Mouse (Mus musculus) layer of hippocampus, adult 8-10 months (tissue): ENCODE measurements around the gene Cdc42se1. TPM values are rescaled to one million over a fixed set of nuclear protein-coding genes. Genes with fewer than 3 reads are reported as not detected.
A peak's percentile ranks its signal among the peaks of the same experiment; 100 is the strongest.

Source experiments
- DNase-seq, 2 experiments: peaks; one replicate each; pipeline ENCODE4 v3.0.0; 2022; ENCODE audit warnings: low spot score in 2 of 2
- total RNA-seq, 4 experiments: library from RNA; stranded (reverse); gene quantifications; 2 replicates each; pipeline ENCODE4 v1.2.4; 2022

The Cdc42se1 gene
- total RNA-seq, 4 experiments from 2014 or later: 72.9 to 79.5 (median 77.2) TPM

DNA sequence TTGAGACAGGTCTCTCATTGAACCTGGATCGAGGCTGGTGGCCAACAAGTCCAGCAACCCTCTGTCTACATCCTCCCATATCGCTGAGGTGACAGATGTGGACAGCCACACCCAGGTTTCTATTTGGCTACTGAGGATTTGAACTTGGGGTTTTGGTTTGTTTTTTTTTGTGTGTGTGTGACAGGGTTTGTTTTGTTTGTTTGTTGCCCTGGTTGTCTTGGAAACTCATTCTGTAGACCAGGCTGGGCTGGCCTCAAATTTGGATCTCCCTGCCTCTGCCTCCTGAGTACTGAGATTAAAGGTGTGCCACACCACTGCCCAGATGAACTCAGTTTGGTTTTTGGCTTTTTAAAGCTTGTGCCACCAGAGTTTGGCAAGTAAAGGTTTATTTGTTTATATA, 5.5 kb upstream of the Cdc42se1 start:
- DNase-seq: no peak

DNA sequence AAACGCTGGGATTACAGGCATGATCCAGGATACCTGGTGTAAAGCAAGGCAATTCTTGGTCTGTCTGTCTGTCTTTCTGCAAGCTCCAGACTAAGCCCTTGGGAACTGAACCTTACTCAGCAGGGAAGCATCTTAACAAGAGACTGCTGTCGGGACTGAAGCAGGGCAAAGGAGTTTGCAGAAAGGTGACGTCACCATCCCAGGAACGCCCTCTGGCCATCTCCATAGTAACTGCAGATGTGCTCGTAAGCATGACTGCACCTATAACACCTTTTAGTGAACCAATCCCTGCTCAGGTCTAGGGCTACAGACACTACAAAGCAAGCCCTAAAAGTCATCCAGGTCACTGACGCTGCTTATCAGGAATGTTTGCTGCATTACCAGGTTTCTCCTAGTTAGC, 4.2 kb upstream of the Cdc42se1 start:
- DNase-seq: no peak

DNA sequence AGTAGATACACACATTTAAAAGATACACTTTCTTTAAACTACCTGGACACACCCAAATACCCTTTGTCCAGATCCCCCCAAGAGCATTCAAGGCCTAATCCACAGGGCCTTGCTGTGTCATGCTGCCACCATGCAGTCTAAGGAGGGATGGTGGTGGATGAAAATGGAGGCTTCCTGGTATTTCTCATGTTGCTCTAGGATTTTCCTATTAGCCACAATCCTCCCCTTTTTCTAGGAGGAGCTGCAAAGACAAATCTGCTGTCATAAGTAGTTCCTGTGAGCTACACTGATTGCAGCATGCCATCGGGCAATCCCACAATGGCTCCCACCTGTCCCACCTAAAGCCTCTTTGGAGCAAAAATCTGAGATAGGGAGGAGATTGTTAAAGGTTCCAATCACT, 1.3 kb upstream of the Cdc42se1 start:
- no peak for DNase-seq

DNA sequence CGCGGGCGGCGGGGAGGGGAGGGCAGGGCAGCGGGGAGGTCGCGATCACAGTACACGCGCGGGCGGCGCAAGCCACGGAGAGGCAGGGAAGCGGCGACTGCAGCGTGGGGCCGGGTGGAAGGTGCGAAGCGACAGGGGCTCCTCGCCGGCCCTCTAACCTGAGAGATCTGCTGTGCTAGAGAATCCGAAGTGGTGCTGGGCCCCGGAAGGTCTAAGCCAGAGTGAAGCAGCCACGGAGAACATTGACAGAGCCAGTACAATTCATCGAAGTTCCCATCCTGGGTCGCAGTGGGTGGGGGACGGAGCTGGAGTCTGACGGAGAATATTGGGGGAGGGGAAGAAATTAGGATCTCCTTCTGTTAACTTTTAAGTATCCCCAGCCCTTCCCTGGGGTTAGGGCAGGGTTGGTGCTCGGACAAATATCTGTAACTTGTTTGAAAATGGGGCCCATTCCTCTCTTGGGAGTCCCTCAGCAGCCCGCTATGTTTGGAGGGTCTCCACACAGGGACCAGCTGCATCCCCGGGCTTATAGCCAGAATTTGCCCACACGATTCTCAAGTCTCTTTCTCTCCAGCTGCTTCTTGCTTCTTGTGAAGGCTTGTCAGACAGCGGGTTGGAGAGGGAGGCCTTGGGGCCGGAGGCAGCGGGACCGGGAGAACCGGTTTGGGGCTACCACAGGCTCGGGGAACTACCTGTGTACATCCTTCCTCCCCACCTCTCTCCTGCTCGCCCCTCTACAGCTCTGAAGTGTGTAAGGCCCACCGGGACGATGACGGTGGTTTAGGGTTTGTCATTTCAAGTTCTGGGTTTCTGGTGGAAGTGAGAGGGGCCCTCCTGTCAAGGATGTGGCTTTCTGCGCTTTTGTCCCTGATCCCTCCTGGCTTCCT, 605 bp downstream of the Cdc42se1 start:
- DNase-seq: peak; percentile 66 to 67

DNA sequence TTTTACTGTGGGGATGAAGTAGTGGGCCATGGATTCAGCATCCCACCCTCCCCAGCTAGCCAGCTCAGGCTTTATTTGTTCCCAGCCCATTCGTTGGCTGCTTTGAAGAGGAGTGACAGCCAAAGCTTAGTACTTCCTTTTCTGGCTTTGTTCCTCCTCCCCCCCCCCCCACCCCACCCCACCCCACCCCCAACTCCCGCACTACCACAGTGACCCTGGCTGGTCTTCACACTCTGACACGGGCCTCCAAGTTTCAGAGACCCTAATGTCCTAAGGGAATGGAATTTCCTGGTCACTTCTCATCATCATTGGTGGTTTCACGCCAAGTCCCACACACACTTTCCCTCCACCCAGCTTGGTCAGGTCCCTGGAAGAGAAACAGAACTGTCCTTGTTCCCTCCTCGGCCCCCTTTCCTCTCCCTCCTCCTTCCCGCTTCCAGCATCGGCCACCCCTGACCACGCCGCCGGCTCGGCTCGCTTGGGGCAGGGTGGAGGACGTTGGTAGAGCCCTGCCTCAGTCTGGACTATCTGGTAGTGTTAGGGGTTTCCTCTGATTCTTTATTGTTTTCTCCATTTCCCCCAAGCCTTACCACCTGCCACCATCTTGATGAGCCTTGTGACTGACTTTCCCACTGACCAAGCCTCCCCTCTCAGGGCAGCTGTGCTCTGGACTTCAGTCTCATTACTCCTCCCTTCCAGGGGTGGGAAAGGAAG, 1.4 kb downstream of the Cdc42se1 start:
- peak; percentile 53 to 72 for DNase-seq

DNA sequence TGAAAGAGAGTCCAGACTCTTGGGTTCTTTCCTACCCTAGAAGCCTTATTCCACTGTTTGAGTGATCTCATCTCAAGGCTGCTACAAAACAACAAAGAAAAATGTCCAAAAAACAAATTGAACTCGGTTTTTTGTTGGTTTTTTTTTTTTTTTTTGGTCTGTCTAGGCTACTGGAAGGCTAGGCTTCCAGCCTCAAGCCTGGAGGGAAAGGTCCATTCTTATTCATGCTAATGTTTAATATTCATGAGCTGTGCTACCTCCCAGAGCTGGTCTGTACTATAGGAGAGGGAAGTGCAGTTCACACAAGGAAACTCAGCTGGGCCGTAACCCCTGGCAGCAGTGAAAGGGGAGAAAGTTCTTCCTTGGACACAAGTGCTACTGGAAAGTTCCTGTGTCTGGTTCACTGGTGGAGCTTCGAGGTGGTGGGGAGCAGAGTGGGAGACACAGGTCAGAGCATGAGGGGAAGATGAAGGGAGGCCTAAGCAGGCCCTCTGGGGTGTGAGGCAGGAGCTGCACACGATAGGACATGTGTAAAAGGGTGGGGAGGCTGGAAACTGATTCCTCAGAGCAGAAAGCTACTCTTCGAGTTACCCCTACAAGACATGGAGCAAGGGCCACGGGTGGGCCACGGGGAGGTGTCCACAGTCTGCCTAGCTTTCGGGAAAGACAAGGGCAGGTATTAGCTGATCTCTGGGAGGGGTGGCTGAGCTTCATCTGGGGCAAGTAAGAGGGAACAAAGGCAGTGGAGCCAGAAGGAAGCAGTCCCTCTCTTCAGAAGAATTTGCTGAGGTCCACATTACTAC, 2.2 kb downstream of the Cdc42se1 start:
- no peak for DNase-seq

DNA sequence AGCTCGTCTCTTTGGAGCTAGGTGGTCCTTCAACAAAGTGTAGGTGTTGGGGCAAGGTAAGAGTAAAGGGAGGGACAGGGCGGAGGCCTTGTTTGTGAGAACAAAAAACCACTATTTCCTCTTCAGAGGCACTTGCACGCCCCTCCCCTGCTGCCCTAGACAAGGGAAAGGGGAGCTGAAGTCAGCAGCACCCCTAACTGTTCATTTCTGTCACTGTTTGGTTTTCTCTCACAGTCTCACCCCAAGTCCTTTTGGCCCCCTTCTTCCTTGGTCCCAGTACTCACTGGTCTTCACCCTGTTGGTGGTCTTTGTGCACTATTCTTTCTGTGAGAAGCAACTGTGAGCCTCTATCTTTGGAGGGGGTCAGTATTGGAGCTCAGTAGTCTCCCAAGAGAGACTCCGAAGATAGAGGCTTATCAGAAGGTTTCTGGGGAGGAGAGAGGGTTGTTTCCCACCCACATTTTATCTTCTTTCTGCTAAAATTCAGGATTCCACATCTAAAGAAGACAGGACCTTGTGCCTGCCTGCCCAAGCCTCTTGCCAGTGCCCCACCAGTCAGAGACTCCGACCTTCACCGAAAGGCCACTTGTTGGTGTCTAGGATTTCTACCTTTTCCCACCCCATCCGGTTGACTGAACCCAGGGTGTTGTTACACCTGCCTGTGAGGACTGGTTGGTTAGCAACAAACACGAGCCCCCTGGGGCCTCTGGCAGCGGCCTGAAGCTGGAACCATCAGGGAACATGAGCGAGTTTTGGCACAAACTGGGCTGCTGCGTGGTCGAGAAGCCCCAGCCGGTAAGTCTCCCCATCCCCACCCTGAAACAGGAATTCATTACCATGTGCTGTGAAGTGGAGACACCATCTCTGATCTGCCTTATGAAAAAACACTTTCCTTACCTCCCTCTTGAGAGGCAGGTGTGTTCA, 3.0 kb downstream of the Cdc42se1 start, which contains the start of gene Mllt11:
Mllt11 (minus strand) TSS at position 874 of the 924 bp plus-strand sequence.
- DNase-seq: no peak

DNA sequence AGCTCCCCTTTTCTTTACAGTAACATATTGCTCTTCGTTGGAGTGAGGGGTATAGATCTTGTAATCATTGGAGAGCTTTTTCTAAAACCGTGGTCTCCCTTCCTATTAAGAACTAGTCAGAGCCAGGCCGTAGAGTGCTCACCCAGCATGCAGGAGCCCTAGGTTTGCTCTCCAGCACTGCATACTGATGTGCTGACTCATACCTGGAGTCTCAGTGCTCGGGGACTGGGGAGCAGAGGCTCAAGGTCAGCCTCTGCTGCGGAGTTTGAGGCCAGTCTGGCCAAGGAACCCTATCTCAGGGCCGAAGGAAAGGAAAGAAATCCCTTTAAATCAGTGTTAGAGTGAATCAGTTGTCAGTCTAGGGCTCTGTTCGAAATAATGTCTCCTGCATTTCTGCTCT, 4.2 kb downstream of the Cdc42se1 start:
- no peak for DNase-seq

DNA sequence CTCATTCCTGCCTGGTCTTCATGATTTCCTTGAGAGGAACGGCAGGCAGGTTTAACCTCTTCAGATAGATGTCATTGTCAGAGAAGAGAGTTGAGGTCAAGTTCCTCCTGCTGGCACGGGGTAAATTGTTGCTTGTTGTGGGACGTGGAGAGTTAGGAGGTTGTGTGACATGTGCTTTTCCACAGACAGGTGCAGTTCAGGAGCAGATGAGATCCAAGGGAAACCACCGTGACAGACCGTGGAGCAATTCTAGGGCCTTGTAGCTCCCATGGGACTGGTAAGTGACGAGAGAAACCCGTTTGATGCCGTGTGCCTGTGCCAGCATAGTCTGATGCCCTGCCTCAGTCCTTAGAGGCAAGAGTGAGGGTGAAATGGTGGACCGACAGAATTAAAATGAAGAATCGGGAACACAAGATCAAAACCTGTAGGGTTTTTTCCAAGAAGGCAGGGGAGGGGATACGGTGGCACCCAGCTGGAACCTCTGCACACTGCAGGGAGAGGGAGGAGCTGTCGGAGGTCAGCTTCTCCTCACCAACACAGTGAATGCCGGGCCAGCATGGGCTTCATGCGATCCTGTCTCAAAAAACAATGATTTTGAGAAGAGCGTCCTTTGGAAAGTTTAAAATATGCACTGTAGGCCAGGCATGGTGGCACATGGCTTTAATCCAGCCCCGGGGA, 4.9 kb downstream of the Cdc42se1 start:
- no peak for DNase-seq

DNA sequence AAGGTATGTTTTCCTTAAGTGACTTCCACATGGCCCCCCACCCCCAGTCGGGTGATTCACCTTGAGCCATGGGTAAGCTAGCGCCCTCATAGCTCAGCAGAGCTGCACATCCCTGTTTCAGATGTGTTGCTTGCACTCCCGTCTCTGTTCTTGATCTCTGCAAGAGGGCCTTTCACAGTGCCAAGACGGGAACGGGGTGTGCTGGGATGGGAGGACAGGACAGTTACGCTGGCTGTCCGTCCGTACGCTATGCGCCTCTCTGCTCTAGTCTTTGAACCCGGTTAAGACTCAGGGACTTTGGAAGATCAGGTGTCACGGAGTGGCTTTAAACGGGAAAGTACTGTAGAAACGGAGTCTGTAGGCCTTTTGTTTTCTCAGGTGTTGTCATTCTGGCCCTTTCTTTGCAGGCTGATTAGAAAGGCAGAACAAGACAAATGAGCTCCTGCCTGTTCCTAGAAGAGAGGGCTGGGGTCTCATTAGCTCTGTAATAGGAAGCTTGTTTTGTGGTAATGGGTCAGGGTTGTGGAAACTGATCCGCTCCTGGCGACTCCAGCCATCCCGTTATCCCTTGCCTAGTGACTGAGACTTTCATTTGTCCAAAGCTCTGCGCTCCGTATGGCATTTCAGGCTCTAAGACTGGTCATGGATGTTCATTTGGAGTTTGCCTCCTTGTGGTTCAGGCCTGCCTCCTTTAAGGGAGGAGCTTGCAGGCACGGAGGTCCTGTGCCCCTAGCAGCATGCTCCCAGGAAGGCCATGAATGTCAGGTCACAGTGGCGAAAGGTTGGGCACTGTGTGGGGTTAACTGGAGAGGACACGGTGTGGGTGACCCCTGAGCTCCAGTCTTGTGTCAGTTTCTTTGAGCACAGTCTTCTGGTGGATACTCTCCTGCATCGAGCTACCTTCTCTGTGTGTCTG, 7.1 kb downstream of the Cdc42se1 start:
- no peak for DNase-seq

DNA sequence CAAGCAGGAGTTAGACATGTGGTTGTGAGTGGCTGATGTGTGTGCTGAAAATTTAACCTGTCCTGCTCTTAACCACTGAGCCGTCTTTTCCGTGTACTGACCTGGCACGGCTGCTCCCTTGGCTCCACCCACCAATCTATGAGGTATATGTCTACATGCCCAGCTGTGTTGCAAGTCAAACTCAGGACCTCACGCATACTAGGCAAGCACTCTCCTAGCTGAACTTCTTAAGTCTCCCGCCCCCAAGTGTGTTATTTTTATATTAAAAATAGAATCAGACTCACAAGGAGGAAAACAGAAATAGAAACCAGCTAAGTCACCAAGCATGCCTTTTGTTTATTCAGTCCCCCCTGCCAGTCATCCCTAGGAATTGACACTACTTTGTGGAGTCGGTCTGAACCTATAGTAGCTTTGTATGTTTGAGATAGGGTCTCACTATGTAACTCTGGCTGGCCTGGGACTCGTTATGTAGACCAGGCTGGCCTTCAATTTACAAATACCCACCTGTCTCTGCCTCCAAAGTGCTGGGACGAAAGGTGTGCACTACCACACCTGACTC, 9.1 kb downstream of the Cdc42se1 start:
- DNase-seq: no peak

DNA sequence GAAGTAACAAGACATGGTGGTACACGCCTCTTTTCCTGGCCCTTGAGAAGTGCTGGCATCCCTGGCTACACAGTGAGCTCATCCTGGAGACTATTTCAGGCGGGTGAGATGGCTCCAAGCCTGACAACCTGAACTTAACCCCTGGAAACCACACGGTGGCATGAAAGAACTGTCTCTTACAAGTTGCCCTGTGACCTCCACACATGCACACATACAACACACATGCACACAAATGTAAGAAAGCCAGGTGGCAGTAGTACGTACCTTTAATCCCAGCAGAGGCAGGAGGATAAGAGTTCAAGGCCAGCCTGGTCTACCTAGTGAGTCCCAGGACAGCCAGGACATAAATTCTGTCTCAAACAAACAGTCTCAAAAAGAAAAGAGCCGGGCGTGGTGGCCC, 10.5 kb downstream of the Cdc42se1 start:
- DNase-seq: no peak

DNA sequence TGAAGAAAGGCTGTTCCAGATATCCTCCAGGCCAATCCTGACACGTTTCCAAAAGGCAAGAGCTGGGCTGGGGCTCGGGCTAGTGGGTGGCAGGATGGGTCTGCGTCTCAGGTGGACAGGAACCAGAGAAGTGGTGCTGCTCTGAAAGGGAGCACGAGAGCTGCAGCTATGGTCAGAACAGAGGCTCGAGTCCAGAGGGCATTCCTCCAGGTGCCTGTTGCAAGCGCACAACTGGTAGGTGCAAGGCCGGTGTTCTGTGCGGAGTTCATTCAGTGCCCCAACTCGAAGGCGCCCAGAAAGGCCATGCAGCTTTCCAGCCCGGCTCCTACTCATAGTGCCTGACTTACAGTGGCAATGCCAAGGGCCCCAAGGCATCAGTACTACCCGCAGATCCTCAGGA, 11.4 kb downstream of the Cdc42se1 start:
- DNase-seq: no peak

DNA sequence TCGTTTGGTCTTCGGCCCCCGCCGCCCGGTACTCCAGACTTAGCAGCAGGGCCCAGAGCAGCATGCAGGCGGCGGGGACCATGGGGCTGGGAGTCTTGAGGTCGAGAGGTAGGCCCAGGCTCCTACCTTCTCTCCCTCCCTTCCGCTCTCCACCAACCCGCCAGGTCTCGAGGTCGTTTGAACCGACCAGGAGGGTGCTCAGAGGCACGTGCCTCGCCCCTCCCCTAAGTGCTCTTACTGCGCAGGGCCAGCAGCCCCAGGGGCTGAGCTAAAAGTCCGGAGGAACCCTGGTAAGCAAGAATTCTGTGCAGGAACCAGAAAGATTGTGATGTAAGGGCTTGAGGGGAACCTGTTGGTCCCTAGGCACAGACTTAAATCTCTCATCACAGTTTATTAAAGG, 12.4 kb downstream of the Cdc42se1 start:
- no peak for DNase-seq

DNA sequence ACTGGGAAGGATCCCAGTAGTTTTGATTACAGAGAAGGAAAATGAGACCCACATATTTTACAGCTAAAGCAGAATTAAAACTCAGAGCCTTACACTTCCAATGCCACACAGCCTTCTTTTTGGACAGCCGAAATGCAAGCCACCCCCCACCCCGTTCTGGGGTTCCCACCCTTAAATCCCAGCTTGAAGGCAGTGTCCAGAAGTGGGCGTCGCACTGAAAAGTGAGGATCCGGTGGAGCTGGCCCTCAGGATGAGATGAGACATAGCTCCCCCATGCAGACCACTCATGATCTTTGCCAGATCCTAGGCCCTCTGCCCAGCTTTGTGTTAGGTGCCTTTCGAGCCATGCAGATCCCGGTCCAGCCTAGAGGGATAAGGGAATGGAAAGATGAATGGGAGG, 13.0 kb downstream of the Cdc42se1 start, which contains the start of gene Gm128:
Gm128 (minus strand) TSS at position 101 of the 400 bp plus-strand sequence.
- no peak for DNase-seq

DNA sequence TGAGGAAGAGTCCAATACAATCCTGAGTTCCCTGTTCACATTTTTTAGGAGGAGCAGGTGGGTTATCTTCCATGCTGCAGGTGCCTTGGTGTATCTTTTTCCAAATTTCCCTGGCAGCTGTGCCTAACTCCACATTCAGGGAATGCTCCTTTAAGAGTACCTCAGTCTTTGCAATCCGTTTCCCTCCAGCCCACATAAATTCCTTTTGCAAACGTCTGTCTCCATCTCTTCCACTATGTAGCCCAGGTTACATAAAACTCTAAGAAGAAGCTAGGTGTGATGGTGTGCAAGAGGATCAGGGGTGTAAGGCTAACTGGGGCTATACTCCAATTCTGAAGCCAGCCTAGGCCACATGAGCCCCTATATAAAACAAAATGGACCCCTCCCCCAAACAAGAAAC, 14.6 kb downstream of the Cdc42se1 start:
- no peak for DNase-seq

DNA sequence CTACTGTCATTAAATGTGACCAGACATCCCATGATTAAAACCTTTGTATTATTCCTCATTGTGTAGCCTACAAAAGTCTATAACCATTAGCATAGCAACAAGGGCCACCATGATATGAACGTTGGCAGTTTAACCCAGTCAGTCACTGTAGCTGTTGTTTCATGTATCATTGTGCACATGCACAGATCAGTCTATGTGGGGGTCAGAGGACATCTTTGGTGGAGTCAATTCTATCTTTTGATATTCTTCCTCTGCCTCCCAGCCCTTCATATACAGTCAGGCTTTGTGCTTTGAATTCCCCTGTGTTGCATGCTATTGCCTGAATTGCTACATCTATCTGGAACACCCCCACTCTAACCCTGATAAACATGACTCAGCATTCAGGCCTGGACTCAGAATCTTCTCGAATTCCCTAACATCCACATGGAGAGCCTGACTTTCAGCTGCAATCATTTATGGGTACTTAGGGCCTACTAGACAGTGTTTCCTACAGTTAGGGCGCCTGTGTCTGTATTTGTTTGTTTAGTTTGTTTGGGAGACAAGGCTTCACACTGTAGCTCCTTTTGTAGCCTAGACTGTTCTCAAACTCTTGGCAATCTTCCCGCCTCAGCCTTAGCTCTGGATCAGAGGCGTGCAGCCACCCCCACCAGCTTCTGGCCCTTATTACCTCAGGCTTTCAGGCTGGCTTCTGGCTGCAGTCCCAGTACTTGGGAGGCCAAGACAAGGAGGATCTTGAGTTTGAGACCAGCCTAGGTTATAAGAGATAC, 18.1 kb downstream of the Cdc42se1 start:
- peak; percentile 54 to 64 for DNase-seq
